ENCODE assay signal across 30 mouse cellular contexts in the genomic region with DNA sequence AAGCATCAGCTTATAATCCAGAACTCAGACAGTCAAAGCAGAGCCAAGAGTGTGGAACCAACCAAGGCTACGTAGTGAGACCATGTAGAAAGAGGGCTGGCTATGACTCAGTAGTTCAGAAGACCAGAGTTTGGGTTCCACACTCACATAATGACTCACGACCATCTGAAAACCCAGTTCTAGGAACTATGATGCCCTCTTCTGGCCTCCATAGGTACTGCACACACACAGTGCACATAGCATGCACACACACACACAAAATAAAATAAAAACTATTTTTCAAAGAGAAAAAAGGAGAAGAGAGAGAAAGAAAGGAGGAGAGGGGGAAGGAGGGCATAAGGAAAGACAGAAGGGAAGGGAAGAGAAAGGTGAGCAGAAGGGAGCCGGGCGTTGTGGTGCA. TPM values are rescaled to one million over a fixed set of nuclear protein-coding genes. Genes with fewer than 3 reads are reported as not detected.
DNase-seq lines count a peak whose midpoint lies in the region; ATAC-seq and TF ChIP-seq lines count a peak whose summit lies in the region.
"Had no signal": no experiment of that assay in that cellular context is flagged by ENCODE, and none has a peak within 500 bp of the region (broad histone marks: within the 10 kb centered on the region; RNA-seq: fewer than 3 reads in every experiment).

No protein-coding gene starts in this region.

- H3K27ac ChIP-seq in gastrocnemius, adult 2 months, result no peak overlapping the region
- H3K27ac ChIP-seq in layer of hippocampus, adult 2 months, result no peak overlapping the region
- H3K27ac ChIP-seq in lung, postnatal 0 days (ENCODE audit: low read length), result no peak overlapping the region
- H3K27ac ChIP-seq: forebrain, embryonic 15.5 days; heart, embryonic 10.5 days; heart, embryonic 15.5 days; hindbrain, embryonic 13.5 days; limb, embryonic 13.5 days; liver, embryonic 13.5 days; lung, embryonic 15.5 days; macrophage; midbrain, embryonic 13.5 days; neural tube, embryonic 15.5 days had no signal

- no peaks in the 10 kb centered on the region for H3K36me3 ChIP-seq in lung, postnatal 0 days (ENCODE audit: insufficient read depth, low read length)
- H3K36me3 ChIP-seq: forebrain, embryonic 15.5 days; heart, embryonic 10.5 days; heart, embryonic 15.5 days; hindbrain, embryonic 13.5 days; limb, embryonic 13.5 days; liver, embryonic 13.5 days; lung, embryonic 15.5 days; midbrain, embryonic 13.5 days; neural tube, embryonic 15.5 days; stomach, embryonic 15.5 days had no signal

- H3K4me2 ChIP-seq in lung, postnatal 0 days (replicated peaks; ENCODE audit: low read depth, low read length), result no peak overlapping the region
- H3K4me2 ChIP-seq: forebrain, embryonic 15.5 days; heart, embryonic 15.5 days; hindbrain, embryonic 13.5 days; limb, embryonic 13.5 days; liver, embryonic 13.5 days; lung, embryonic 15.5 days; midbrain, embryonic 13.5 days; neural tube, embryonic 15.5 days; stomach, embryonic 15.5 days had no signal

- no peak overlapping the region for H3K9ac ChIP-seq in lung, postnatal 0 days (replicated peaks; ENCODE audit: low read depth)
- H3K9ac ChIP-seq: forebrain, embryonic 15.5 days; heart, embryonic 15.5 days; hindbrain, embryonic 13.5 days; limb, embryonic 13.5 days; liver, embryonic 13.5 days; lung, embryonic 15.5 days; midbrain, embryonic 13.5 days; neural tube, embryonic 15.5 days; stomach, embryonic 15.5 days had no signal

- no peak for DNase-seq in gastrocnemius, adult 2 months
- no peak for DNase-seq in gastrocnemius, adult 18-20 months (ENCODE audit: low spot score)
- DNase-seq in layer of hippocampus, adult 2 months (ENCODE audit: low spot score in 2 of 2), result no peak
- no peak for DNase-seq in layer of hippocampus, postnatal 36 days
- DNase-seq in lung, postnatal 0 days (ENCODE audit: low spot score), result no peak
- DNase-seq in lung, postnatal 14 days, result no peak
- DNase-seq in brain, embryonic 14.5 days (ENCODE audit: low read depth), result no peak
- DNase-seq in frontal cortex, postnatal 36 days (ENCODE audit: low spot score in 2 of 2), result no peak
- DNase-seq: adrenal gland, adult 8-10 months; cerebellum, adult 11 months; cerebellum, adult 9-10 months; cerebellum, postnatal 36 days; gastrocnemius, postnatal 14 days; heart, postnatal 36 days; kidney, adult 2 months; kidney, postnatal 4 days; liver, embryonic 13.5 days; retina, postnatal 1 day; right cerebral cortex, postnatal 14 days; thymus, postnatal 14 days had no signal

- no peak for ATAC-seq in lung, postnatal 0 days
- ATAC-seq: forebrain, embryonic 15.5 days; midbrain, embryonic 13.5 days had no signal

- H3K27me3 ChIP-seq in lung, postnatal 0 days (replicated peaks; ENCODE audit: insufficient read depth, low read length), result no peaks in the 10 kb centered on the region
- H3K27me3 ChIP-seq: forebrain, embryonic 15.5 days; limb, embryonic 13.5 days; liver, embryonic 13.5 days; lung, embryonic 15.5 days; midbrain, embryonic 13.5 days; neural tube, embryonic 15.5 days; stomach, embryonic 15.5 days had no signal

- intact Hi-C loops in gastrocnemius, adult 2 months (cut with DNase I), result no loop called here

- TF ChIP-seq EP300 in lung, postnatal 0 days (IDR thresholded peaks at IDR 0.05), result no peak

- no peaks in the 10 kb centered on the region for H3K4me1 ChIP-seq in lung, postnatal 0 days (ENCODE audit: insufficient read depth, low read depth, low read length)
- H3K4me1 ChIP-seq: forebrain, embryonic 15.5 days; heart, embryonic 15.5 days; neural tube, embryonic 15.5 days had no signal

- no peak overlapping the region for H3K4me3 ChIP-seq in gastrocnemius, adult 2 months
- H3K4me3 ChIP-seq in layer of hippocampus, adult 2 months, result no peak overlapping the region
- no peak overlapping the region for H3K4me3 ChIP-seq in lung, postnatal 0 days (ENCODE audit: low read depth, low read length)
- H3K4me3 ChIP-seq: forebrain, embryonic 15.5 days; heart, embryonic 10.5 days; heart, embryonic 15.5 days; hindbrain, embryonic 13.5 days; limb, embryonic 13.5 days; liver, embryonic 13.5 days; lung, embryonic 15.5 days; midbrain, embryonic 13.5 days; neural tube, embryonic 15.5 days; stomach, embryonic 15.5 days had no signal

- WGBS in lung, postnatal 0 days, result 93% methylated on average over 4 of the region's 4 CpGs

- no peaks in the 10 kb centered on the region for H3K9me3 ChIP-seq in lung, postnatal 0 days (ENCODE audit: low read length)
- H3K9me3 ChIP-seq: forebrain, embryonic 15.5 days; heart, embryonic 15.5 days; hindbrain, embryonic 13.5 days; limb, embryonic 13.5 days; liver, embryonic 13.5 days; lung, embryonic 15.5 days; neural tube, embryonic 15.5 days; stomach, embryonic 15.5 days had no signal

- TF ChIP-seq CTCF in gastrocnemius, adult 2 months (IDR thresholded peaks at IDR 0.05), result peak; percentile 12; the same call in 1 of the 2 replicates
- TF ChIP-seq CTCF in layer of hippocampus, adult 2 months (conservative IDR thresholded peaks at IDR 0.05), result peak; percentile 35
- TF ChIP-seq CTCF in lung, postnatal 0 days (IDR thresholded peaks at IDR 0.05), result peak; percentile 34
- peak; percentile 5; the same call in 1 of the 2 replicates for TF ChIP-seq CTCF in brain, embryonic 14.5 days (IDR thresholded peaks at IDR 0.05; ENCODE audit: borderline replicate concordance, extremely low read depth, insufficient read depth, insufficient read length)

- no peak for TF ChIP-seq POLR2A in brain, embryonic 14.5 days (IDR thresholded peaks at IDR 0.05; ENCODE audit: borderline replicate concordance, extremely low read depth, insufficient read depth, insufficient read length, poor library complexity, severe bottlenecking)

RNA-seq across cellular contexts. Expression of a gene that starts 16.0 kb away (rescaled TPM):
- total RNA-seq in gastrocnemius, adult 2 months (2021), result 100 to 1,000 TPM; 135 to 219 TPM
- 100 to 1,000 TPM in 1 of 2 experiments, 10 to 100 TPM in 1; 90.0 to 204 TPM for total RNA-seq in gastrocnemius, adult 18-20 months (2021)
- total RNA-seq in layer of hippocampus, adult 2 months (2021), result 10 to 100 TPM; 76.3 to 77.9 TPM
- total RNA-seq in layer of hippocampus, postnatal 36 days (2021), result 10 to 100 TPM; 68.1 to 99.0 TPM
- polyA plus RNA-seq in lung, postnatal 0 days (2015; fragmentation: Nextera tagmentation; extraction: Ambion mirVana), result 21.4 and 31.9 TPM in 2 replicates
- polyA plus RNA-seq in brain, embryonic 14.5 days (2012; rRNA removed), result 168 and 204 TPM in 2 replicates
